Mouse (Mus musculus): ENCODE results near the gene Gm11639. TPM values are rescaled to one million over a fixed set of nuclear protein-coding genes. Genes with fewer than 3 reads are reported as not detected.

Gene Gm11639
- polyA plus RNA-seq (2016; fragmentation: Nextera tagmentation; extraction: Ambion mirVana): 0.01 TPM in 1 of 2 replicates, not detected in the other

DNA sequence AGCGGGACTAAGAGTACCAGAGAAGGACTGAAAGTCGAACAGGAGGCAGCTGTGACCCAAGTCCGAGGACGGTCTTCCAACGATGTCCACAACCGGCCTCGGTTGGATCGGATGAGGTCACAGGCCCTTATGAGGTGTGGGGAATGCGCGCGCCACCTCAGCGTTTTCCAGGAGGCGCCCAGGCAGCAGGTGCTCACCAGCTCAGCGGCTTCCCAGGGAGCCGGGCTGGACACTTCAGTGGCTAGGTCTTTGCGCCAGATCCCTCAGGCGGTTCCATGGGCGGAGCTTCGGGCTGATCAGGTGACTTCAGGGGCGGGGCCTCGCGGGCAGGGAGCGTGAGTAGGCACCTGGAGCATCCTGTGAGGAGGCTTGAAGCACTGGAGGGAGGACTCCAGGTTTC lies at the start of gene Gm11639:
TSS of gene Gm11639 (plus strand) at position 160 of the 400 bp plus-strand sequence.
- H3K9me3 ChIP-seq: no peaks in the 10 kb centered on the region
- H3K36me3 ChIP-seq: no peaks in the 10 kb centered on the region
- H3K4me2 ChIP-seq (replicated peaks): peak within 1 kb of the TSS; percentile 12
- H3K27me3 ChIP-seq (replicated peaks): no peaks in the 10 kb centered on the region
- 24% methylated on average over 23 of the region's 23 CpGs for WGBS
- H3K27ac ChIP-seq: no peak within 1 kb of the TSS
- no peak for ATAC-seq (ENCODE audit: low FRiP score, low read depth)
- H3K9ac ChIP-seq: no peak within 1 kb of the TSS
- no peaks in the 10 kb centered on the region for H3K4me1 ChIP-seq
- H3K4me3 ChIP-seq: no peak within 1 kb of the TSS

DNA sequence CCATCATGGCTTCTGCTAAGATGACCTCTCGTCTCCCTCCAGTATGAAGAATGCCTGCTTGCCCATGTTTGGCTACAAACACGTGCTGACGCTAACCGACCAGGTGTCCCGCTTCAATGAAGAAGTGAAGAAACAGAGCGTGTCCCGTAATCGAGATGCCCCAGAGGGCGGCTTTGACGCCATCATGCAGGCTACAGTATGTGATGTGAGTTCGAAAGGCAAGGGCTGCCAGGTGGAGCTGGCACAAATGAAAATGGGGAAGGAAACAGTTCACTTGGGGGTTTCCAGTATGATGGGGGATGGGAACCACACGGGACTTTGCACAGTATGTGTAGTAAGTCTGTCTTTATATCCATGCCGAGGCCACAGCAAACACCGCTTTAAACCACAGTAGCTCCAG lies 48.5 kb upstream of the Gm11639 start:
- 92% methylated on average over 14 of the region's 14 CpGs for WGBS
- Histone ChIP-seq H3K27me3 (replicated peaks) (no peaks in the 10 kb centered on the region), H3K4me3 (no peak overlapping the region), H3K36me3 (no peaks in the 10 kb centered on the region), H3K4me2 (replicated peaks) (no peak overlapping the region), H3K27ac (no peak overlapping the region), H3K9me3 (no peaks in the 10 kb centered on the region), H3K9ac (no peak overlapping the region), H3K4me1 (no peaks in the 10 kb centered on the region)
- ATAC-seq (ENCODE audit: low FRiP score, low read depth): no peak

DNA sequence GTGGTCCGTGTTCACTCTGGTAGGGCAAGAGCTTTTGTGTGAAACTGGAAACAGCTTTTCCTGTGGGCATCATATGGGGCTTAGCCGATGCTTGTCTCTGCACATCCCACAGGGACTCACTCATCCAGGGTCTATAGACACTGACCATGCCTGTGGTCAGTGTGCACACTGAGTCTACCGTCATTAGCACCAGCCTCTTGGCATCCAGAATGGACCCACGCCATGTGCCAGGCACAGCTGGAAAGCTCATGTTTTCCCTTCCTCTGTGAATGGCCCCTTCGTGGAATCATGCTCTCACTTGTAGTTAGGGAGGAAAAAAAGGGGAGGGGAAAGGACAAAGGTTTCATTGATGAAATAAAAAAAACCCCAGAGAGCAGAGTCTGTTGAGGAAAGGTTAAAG lies 47.5 kb upstream of the Gm11639 start:
- Histone ChIP-seq H3K36me3 (no peaks in the 10 kb centered on the region), H3K4me2 (replicated peaks) (no peak overlapping the region), H3K9me3 (no peaks in the 10 kb centered on the region), H3K4me1 (no peaks in the 10 kb centered on the region), H3K9ac (no peak overlapping the region), H3K27ac (no peak overlapping the region), H3K27me3 (replicated peaks) (no peaks in the 10 kb centered on the region), H3K4me3 (no peak overlapping the region)
- ATAC-seq (ENCODE audit: low FRiP score, low read depth): no peak
- 54% methylated on average over 5 of the region's 5 CpGs for WGBS

DNA sequence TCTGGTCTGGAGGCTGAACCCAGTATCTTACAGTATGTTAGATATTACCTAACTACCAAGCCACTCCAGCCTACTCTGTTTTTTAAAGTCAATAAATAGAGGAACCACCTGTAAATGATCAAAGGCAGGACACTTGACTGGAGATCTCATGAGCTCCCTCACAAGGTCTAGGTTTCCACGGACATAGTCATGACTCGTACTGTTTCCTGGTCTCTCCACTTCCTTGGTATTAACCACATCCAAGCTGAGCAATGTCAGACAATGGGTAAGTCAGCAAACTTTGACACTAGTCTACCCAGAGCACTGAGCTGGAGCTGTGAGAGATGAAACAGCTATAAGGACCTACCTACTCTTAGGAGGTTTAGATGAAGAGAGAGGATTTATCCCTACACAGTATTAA lies 46.6 kb upstream of the Gm11639 start:
- Histone ChIP-seq H3K4me1 (no peaks in the 10 kb centered on the region), H3K4me2 (replicated peaks) (no peak overlapping the region), H3K9ac (no peak overlapping the region), H3K4me3 (no peak overlapping the region), H3K36me3 (no peaks in the 10 kb centered on the region), H3K27me3 (replicated peaks) (no peaks in the 10 kb centered on the region), H3K9me3 (no peaks in the 10 kb centered on the region), H3K27ac (no peak overlapping the region)
- 86% methylated on average over 2 of the region's 2 CpGs for WGBS
- no peak for ATAC-seq (ENCODE audit: low FRiP score, low read depth)

DNA sequence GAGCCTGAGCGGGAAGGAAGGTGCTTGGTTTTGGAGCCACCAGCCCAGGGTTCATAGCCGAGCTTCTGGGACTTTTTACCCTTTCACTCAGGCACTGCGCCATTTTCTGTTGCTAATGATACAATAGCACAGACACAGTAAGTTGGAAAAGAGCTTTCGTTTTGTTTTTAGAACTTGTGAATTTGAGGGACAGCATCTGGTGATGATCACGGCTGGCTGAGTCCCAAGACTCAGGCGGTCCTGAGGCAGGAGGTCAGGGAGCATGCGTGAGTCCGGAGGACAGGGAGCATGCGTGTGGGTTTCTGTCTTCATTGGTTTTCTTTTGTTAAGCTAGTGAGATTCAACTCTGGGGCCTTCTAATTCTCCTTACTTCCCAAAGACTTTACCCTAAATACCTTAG lies 45.9 kb upstream of the Gm11639 start:
- Histone ChIP-seq H3K4me2 (replicated peaks) (no peak overlapping the region), H3K27ac (no peak overlapping the region), H3K9me3 (no peaks in the 10 kb centered on the region), H3K27me3 (replicated peaks) (no peaks in the 10 kb centered on the region), H3K36me3 (no peaks in the 10 kb centered on the region), H3K4me1 (no peaks in the 10 kb centered on the region), H3K9ac (no peak overlapping the region), H3K4me3 (no peak overlapping the region)
- ATAC-seq (ENCODE audit: low FRiP score, low read depth): no peak
- 88% methylated on average over 9 of the region's 9 CpGs for WGBS

DNA sequence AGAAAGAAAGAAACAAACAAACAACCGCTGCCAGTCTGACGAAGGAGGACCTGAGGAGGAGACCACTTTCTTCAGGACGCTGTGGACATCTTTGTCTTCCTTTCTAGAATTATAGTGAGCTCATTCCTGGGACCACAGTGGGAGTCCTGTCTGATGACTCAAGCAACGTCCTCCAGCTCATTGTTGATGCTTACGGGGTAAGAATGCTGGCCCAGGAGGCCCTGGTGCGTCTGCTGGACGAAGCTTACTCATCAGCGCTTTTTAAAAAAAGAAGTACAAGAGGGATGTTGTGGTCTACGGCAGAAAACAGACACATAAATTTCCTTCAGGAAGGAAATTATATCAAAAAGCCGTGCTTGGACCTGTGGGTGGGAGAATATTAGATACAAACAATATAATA lies 44.6 kb upstream of the Gm11639 start:
- H3K4me1 ChIP-seq: no peaks in the 10 kb centered on the region
- no peaks in the 10 kb centered on the region for H3K36me3 ChIP-seq
- no peak for ATAC-seq (ENCODE audit: low FRiP score, low read depth)
- no peak overlapping the region for H3K27ac ChIP-seq
- no peaks in the 10 kb centered on the region for H3K27me3 ChIP-seq (replicated peaks)
- H3K9ac ChIP-seq: no peak overlapping the region
- no peak overlapping the region for H3K4me2 ChIP-seq (replicated peaks)
- H3K4me3 ChIP-seq: no peak overlapping the region
- 79% methylated on average over 10 of the region's 10 CpGs for WGBS
- no peaks in the 10 kb centered on the region for H3K9me3 ChIP-seq

DNA sequence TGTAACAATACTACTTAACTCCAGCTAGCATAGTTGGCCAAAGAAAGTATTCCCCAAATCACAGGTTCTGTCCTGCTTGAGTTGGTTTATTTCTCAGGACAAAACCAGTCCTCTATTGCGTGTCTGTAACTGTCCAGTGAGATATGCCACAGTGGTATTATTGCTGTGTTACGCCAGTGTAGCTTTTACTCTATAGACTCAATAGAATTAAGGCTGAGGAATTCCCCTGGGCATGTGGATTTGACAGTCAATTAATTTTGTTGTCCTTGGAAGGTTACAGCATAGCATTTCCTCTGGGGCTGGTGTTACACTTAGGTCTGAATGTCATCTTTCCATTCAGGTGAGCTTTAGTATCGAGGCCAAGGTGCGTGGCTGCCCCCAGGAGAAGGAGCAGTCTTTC lies 42.3 kb upstream of the Gm11639 start:
- Histone ChIP-seq H3K9ac (no peak overlapping the region), H3K9me3 (no peaks in the 10 kb centered on the region), H3K36me3 (no peaks in the 10 kb centered on the region), H3K4me3 (no peak overlapping the region), H3K27ac (no peak overlapping the region), H3K4me2 (replicated peaks) (no peak overlapping the region), H3K27me3 (replicated peaks) (no peaks in the 10 kb centered on the region), H3K4me1 (no peaks in the 10 kb centered on the region)
- WGBS: 84% methylated on average over 4 of the region's 4 CpGs
- ATAC-seq (ENCODE audit: low FRiP score, low read depth): no peak

DNA sequence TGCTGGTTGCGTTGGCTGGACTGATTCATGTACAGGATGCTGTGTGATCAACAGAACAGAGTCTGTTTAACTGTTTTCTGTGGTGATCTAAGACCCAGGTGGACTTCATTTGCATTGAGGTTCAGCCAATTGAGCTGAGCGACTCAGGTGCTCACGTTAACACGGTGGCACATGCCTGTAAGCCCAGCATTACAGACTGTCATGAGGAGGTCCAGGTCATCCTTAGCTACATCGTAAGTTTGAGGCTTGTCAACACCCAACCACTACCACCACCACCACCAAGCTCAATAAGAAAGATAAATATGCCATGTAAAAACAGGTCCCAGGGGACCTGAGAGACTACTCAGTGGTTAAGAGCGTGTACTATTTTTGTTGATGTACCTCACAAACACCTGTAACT lies 40.1 kb upstream of the Gm11639 start:
- H3K27ac ChIP-seq: no peak overlapping the region
- no peaks in the 10 kb centered on the region for H3K36me3 ChIP-seq
- H3K9ac ChIP-seq: no peak overlapping the region
- H3K4me1 ChIP-seq: no peaks in the 10 kb centered on the region
- 93% methylated on average over 6 of the region's 6 CpGs for WGBS
- H3K27me3 ChIP-seq (replicated peaks): no peaks in the 10 kb centered on the region
- no peaks in the 10 kb centered on the region for H3K9me3 ChIP-seq
- ATAC-seq (ENCODE audit: low FRiP score, low read depth): no peak
- H3K4me2 ChIP-seq (replicated peaks): no peak overlapping the region
- no peak overlapping the region for H3K4me3 ChIP-seq

DNA sequence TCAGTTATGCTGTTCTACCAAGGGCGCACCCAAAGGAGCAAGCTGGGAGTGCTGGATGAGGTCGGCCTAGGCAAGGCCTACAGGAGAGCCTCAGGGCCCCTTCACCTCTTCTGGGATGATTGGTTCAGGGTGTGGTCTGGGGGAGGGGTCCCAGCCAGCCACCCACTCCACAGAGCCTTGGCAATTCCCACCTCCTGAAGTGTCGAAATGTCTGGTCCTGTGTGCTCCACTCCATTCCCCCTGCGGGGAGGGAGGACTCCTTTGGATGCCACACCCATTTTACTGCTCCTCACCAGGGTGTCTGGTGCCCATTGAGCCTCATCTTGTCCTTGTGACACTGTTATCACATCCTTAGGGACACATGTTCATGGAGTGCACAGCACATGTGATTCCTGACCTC lies 39.3 kb upstream of the Gm11639 start:
- WGBS: 81% methylated on average over 4 of the region's 4 CpGs
- Histone ChIP-seq H3K9ac (no peak overlapping the region), H3K27me3 (replicated peaks) (no peaks in the 10 kb centered on the region), H3K9me3 (no peaks in the 10 kb centered on the region), H3K4me1 (no peaks in the 10 kb centered on the region), H3K4me3 (no peak overlapping the region), H3K36me3 (no peaks in the 10 kb centered on the region), H3K27ac (no peak overlapping the region), H3K4me2 (replicated peaks) (no peak overlapping the region)
- no peak for ATAC-seq (ENCODE audit: low FRiP score, low read depth)

DNA sequence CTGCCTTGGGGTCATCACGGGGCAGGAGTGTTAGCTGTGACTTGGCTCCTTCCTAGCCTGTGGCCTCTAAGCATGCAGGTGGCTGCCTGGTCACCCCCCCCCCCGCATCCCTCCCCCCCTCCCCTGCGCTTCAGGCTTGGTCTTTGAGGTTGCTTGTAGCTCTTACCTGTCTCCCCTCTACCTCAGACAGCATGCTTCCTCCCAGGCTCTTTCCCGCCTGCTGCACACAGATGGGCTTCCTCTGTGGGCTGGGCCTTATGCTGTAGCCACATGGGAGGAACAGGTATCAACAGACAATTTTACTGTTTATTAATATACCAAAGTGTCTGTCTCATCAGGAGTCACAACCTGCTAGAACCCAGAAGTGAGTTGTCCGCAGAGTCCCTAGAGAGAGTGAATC lies 38.9 kb upstream of the Gm11639 start:
- Histone ChIP-seq H3K27ac (no peak overlapping the region), H3K9ac (no peak overlapping the region), H3K4me1 (no peaks in the 10 kb centered on the region), H3K4me2 (replicated peaks) (no peak overlapping the region), H3K9me3 (no peaks in the 10 kb centered on the region), H3K4me3 (no peak overlapping the region), H3K36me3 (no peaks in the 10 kb centered on the region), H3K27me3 (replicated peaks) (no peaks in the 10 kb centered on the region)
- 85% methylated on average over 5 of the region's 5 CpGs for WGBS
- no peak for ATAC-seq (ENCODE audit: low FRiP score, low read depth)

DNA sequence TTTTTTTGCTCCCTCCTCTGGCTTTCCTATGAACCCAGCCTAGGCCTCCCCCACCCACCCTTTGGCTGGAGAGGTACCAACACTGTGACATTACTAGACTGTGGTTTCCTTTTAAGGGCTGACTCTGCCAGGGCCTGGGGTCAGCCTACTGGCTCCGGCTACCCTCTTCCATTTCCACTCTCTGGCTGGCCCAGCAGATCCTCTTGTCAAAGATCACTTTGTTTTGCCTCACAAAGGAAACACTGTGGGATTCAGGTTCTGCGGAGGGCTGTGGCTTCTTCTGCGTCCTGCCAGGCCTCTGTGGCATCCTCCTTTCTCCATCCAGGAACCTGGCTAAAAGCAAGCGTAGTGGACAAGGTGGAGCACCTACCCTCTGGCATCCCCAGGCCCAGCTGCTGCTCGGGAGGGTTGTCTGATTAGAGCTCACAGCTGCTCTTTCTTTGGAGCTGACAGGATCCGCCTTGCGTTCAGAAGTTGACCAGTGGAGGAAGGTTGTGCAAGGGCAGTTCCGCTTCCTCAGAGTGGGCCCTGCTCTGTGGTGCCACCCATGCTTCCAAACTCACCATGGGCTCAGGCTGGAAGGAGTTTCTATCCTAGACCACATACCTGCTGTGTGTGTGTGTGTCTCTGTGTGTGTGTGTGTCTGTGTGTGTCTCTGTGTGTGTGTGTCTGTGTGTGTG lies 38.2 kb upstream of the Gm11639 start:
- Histone ChIP-seq H3K9me3 (no peaks in the 10 kb centered on the region), H3K4me1 (no peaks in the 10 kb centered on the region), H3K27me3 (replicated peaks) (no peaks in the 10 kb centered on the region), H3K4me3 (no peak overlapping the region), H3K36me3 (no peaks in the 10 kb centered on the region), H3K27ac (no peak overlapping the region), H3K4me2 (replicated peaks) (no peak overlapping the region), H3K9ac (no peak overlapping the region)
- WGBS: 73% methylated on average over 8 of the region's 8 CpGs
- ATAC-seq (ENCODE audit: low FRiP score, low read depth): no peak

DNA sequence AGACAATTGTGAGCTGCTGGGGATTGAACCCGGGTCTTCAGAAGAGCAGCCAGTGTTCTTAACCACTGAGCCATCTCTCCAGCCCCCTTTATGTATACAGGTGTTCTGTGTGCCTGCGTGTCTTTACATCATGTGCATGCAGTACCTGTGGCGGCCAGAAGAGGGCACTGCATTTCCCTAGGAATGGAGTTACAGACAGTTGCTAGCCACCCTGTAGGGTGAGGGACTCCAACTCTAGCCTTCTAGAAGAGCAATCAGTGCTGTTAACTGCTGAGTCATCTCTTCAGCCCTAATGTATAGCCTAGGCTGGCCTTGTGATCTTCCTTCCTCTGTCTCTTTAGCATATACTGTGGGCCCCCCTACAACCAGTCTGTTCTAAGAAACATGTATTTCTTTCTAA lies 36.9 kb upstream of the Gm11639 start:
- no peaks in the 10 kb centered on the region for H3K36me3 ChIP-seq
- ATAC-seq (ENCODE audit: low FRiP score, low read depth): no peak

DNA sequence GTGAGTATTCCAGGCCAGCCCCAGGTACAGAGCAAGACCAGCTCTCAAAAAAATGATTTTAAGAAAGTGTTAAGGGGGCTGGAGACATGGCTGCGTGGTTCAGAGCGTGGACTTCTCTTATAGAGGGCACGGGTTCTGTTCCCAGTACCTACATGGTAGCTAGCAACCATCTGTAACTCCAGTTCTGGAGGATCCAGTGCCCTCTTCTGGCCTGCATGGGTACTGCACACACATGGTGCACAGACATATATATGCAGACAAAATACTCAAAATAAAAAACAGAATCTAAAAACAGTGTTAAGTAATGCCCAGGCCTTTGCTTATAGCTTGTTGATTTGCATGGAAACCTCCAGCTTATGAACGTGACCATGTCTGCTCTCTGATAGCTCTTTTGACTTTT lies 24.9 kb upstream of the Gm11639 start:
- ATAC-seq (ENCODE audit: low FRiP score, low read depth): no peak
- H3K36me3 ChIP-seq: no peaks in the 10 kb centered on the region
- no peak overlapping the region for H3K4me2 ChIP-seq (replicated peaks)
- H3K9me3 ChIP-seq: no peaks in the 10 kb centered on the region
- no peaks in the 10 kb centered on the region for H3K27me3 ChIP-seq (replicated peaks)
- no peak overlapping the region for H3K27ac ChIP-seq
- H3K4me3 ChIP-seq: no peak overlapping the region
- 95% methylated on average over 4 of the region's 4 CpGs for WGBS
- H3K4me1 ChIP-seq: no peaks in the 10 kb centered on the region
- H3K9ac ChIP-seq: no peak overlapping the region

More for the DNA sequence above, 36.9 kb upstream of the Gm11639 start:
- Histone ChIP-seq H3K27me3 (replicated peaks) (no peaks in the 10 kb centered on the region), H3K4me3 (no peak overlapping the region), H3K9ac (no peak overlapping the region), H3K4me1 (no peaks in the 10 kb centered on the region), H3K4me2 (replicated peaks) (no peak overlapping the region), H3K9me3 (no peaks in the 10 kb centered on the region), H3K27ac (no peak overlapping the region)
- WGBS: 54% methylated on average over 3 of the region's 3 CpGs
